Mouse (Mus musculus): ENCODE results near the gene Gm5460.

The Gm5460 gene

DNA sequence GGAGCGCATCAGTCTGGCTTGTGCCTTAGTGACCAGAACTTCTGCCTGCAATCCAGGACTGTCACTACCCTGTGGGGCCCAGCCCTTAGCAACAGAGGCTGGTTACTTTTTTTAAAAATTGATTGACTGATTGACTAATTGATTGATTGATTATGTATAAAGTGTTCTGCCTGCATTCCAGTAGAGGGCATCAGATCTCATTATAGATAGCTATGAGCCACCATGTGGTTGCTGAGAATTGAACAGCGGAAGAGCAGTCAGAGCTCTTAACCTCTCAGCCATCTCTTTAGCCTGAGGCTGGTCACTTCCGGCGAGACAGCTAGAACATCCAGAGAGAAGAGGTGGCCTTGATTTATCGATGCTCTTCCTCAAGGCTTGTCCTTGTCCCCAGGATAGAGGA, 60.7 kb downstream of the Gm5460 start:
- DNase-seq = no peak

DNA sequence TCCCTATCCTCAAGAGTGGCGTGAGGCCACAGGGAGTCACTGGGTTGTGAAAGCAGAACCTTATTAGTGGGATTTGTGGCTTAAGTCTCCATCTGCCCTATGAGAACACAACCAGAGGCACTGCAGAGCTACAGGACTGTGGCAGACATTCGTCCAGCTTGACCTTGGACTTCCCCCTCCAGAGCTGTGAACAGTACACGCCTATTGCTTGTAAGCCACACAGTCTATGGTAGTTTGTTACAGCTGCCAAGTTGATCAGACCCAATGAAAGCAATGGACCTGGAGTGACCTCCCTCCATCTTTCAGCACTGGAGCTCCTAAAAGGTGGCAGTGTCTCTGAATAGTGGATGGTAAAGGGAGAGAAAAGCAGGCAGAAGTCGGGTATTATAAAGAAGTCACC, 61.7 kb downstream of the Gm5460 start:
- DNase-seq = no peak

- peak; percentile 85 to 89 for DNase-seq
These were observed 63.9 kb downstream of the Gm5460 start for GRCm38 (mm10) chr14:34080321-34080997.

DNA sequence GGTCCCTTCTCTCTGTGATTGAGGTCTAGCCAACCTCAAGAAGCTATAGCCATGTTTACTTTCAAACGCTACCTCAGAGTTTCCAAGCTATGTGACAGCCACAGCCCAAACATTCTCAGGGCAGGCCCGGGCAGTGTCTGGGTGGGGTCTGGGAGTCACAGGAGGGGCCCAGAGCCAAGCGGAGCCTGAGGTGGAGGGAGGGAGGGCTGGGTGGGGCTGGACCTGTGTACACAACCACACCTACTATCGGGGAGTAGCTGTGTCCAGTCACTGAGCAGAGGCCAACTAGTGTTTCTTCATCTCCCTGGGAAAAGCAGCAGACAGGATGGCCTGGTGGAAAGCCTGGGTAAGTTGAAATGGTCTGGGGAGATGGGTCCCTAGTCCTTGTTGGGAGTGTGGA, 69.2 kb downstream of the Gm5460 start, which contains the start of gene Anxa8:
Gene Anxa8, plus strand, starts transcription at position 251 of the 400 bp plus-strand sequence.
- no peak for DNase-seq

GRCm38 (mm10) chr14:34086806-34087205, 70.2 kb downstream of the Gm5460 start:
- peak; percentile 38 to 56 for DNase-seq

DNA sequence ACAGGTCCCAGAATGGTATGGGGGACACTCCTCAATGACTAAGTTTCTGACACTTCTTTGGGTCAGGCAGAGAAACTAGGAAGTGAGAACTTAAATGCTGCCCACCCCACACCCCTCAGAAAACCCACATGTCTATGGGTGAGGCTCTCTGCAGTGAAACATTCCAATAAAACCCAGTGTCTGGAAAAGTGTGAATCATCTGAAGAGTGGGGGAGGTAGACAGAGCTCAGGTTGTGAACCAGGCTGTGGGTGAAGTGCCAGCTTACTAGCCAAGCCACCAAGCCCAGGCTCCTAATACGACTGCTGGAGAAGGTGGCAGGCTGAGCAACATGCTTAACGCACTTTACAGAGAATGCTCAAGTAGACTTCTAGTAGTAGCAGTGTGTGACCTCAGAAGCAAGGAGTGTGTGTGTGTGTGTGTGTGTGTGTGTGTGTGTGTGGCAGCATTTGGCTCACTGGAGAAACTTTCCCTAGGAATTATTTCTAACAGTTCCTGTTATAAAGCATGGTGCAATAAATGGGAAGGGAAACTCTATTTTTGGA, 71.4 kb downstream of the Gm5460 start:
- DNase-seq = no peak

GRCm38 (mm10) chr14:34089796-34090195, 73.2 kb downstream of the Gm5460 start:
- peak; percentile 42 to 56 for DNase-seq

DNA sequence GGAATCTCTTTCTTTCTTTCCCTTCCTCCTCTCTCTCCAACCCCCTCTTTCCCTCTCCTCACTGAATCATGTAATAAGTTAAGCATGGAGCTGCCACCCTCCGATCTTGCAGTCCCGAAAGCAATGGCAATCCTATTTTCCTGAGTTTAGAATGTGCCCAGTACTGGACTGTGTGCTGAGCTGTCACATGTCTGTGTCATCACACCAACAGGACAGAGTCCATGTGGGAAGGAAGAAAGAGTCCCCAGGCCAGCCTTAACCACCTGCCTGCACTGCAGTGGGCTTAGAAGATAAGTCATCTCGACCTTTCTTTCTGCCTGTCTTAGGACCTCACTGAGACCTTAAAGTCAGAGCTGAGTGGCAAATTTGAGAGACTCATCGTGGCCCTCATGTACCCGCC, 74.9 kb downstream of the Gm5460 start:
- no peak for DNase-seq

- no peak for DNase-seq
These were observed 76.3 kb downstream of the Gm5460 start for GRCm38 (mm10) chr14:34092856-34093255.

- DNase-seq = no peak
These were observed 79.6 kb downstream of the Gm5460 start for GRCm38 (mm10) chr14:34096161-34096560.
